Mouse (Mus musculus): Measurements from ENCODE around the gene Gapdhs. TPM values are rescaled to one million over a fixed set of nuclear protein-coding genes. Genes with fewer than 3 reads are reported as not detected.

Gapdhs gene
- polyA plus RNA-seq, 1 experiment from 2014 or later = 0.12 TPM

- Histone ChIP-seq H3K9me3 (ENCODE audit: low read length) (no peaks in the 10 kb centered on the region), H3K27me3 (ENCODE audit: insufficient read depth, low read length) (no peaks in the 10 kb centered on the region), H3K36me3 (replicated peaks; ENCODE audit: insufficient read depth, low read length) (no peaks in the 10 kb centered on the region), H3K4me2 (ENCODE audit: low read depth, low read length) (no peak overlapping the region), H3K4me1 (ENCODE audit: insufficient read depth) (no peaks in the 10 kb centered on the region), H3K27ac (ENCODE audit: low read depth) (no peak overlapping the region), H3K9ac (replicated peaks) (no peak overlapping the region), H3K4me3 (ENCODE audit: low read depth, low read length) (no peak overlapping the region)
- ATAC-seq (no peak), DNase-seq (no peak)
- TF ChIP-seq CTCF (IDR thresholded peaks at IDR 0.05; ENCODE audit: low read depth) = no peak
- TF ChIP-seq EP300 (IDR thresholded peaks at IDR 0.05; ENCODE audit: low read depth) = no peak
- WGBS (ENCODE audit: insufficient replicate concordance) = 66% methylated on average over 3 of the region's 3 CpGs
Observed at GRCm38 (mm10) chr7:30782658-30783057, 39.2 kb upstream of the Gapdhs start.

DNA sequence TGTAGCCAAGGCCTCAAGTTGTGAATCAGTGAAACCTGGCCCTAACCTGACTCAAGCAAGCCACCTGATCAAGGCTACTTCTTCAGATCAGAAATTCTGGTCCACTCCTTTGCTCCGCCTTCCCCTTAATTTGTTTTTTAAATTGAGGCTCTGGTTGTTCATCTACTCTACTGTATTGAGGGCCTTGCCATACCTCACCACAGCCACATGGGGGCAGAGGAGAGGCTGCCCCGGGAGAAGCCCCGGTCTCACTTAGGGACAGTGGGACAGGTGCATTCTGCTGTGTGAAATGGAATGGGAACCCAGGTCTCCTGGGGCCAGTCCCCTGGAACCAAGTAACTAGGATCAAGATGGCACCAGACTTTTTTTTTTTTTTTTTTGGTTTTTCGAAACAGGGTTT, 38.3 kb upstream of the Gapdhs start:
- H3K4me3 ChIP-seq (ENCODE audit: low read depth, low read length) = no peak overlapping the region
- no peaks in the 10 kb centered on the region for H3K36me3 ChIP-seq (replicated peaks; ENCODE audit: insufficient read depth, low read length)
- ATAC-seq (no peak), DNase-seq (no peak)
- 46% methylated on average over 4 of the region's 4 CpGs for WGBS (ENCODE audit: insufficient replicate concordance)
- H3K9ac ChIP-seq (replicated peaks) = no peak overlapping the region
- H3K27me3 ChIP-seq (ENCODE audit: insufficient read depth, low read length) = no peaks in the 10 kb centered on the region
- no peaks in the 10 kb centered on the region for H3K9me3 ChIP-seq (ENCODE audit: low read length)
- H3K4me2 ChIP-seq (ENCODE audit: low read depth, low read length) = no peak overlapping the region
- TF ChIP-seq CTCF (IDR thresholded peaks at IDR 0.05; ENCODE audit: low read depth) = peak; percentile 74
- no peak for TF ChIP-seq EP300 (IDR thresholded peaks at IDR 0.05; ENCODE audit: low read depth)
- no peak overlapping the region for H3K27ac ChIP-seq (ENCODE audit: low read depth)
- H3K4me1 ChIP-seq (ENCODE audit: insufficient read depth) = no peaks in the 10 kb centered on the region

- Histone ChIP-seq H3K27me3 (ENCODE audit: insufficient read depth, low read length) (no peaks in the 10 kb centered on the region), H3K9ac (replicated peaks) (no peak overlapping the region), H3K27ac (ENCODE audit: low read depth) (no peak overlapping the region), H3K9me3 (ENCODE audit: low read length) (no peaks in the 10 kb centered on the region), H3K4me3 (ENCODE audit: low read depth, low read length) (no peak overlapping the region), H3K4me2 (ENCODE audit: low read depth, low read length) (no peak overlapping the region), H3K36me3 (replicated peaks; ENCODE audit: insufficient read depth, low read length) (no peaks in the 10 kb centered on the region), H3K4me1 (ENCODE audit: insufficient read depth) (no peaks in the 10 kb centered on the region)
- TF ChIP-seq CTCF (IDR thresholded peaks at IDR 0.05; ENCODE audit: low read depth) (no peak), EP300 (IDR thresholded peaks at IDR 0.05; ENCODE audit: low read depth) (no peak)
- 50% methylated on average over 1 of the region's 1 CpGs for WGBS (ENCODE audit: insufficient replicate concordance)
- ATAC-seq (no peak), DNase-seq (no peak)
Observed at GRCm38 (mm10) chr7:30777911-30778310, 34.4 kb upstream of the Gapdhs start.

DNA sequence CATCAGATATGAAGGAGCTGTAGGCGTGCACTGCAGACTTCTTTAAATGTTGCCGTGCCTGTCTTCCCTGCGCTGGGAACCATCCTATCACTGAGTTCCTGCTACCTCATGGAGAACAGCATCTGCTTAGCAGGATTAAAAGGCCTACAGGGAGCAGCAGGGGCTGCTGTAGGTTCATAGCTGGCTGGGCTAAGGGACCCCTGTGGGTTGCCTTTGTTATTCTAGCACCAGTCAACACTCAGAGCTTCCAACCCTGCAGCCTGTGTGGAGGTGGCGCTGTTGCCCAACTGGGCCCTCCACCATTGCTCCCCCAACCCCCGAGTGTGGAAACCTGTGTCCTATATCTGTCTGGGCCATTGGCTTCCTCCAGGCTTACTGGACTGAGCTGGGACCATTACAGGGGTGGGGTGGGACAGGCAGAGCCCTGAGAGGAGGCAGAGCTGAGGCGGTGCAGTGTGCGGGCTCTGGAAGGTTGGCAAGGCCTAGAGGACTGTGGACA, 33.6 kb upstream of the Gapdhs start:
- Histone ChIP-seq H3K4me2 (ENCODE audit: low read depth, low read length) (no peak overlapping the region), H3K9me3 (ENCODE audit: low read length) (no peaks in the 10 kb centered on the region), H3K36me3 (replicated peaks; ENCODE audit: insufficient read depth, low read length) (no peaks in the 10 kb centered on the region), H3K4me3 (ENCODE audit: low read depth, low read length) (no peak overlapping the region), H3K4me1 (ENCODE audit: insufficient read depth) (no peaks in the 10 kb centered on the region), H3K27ac (ENCODE audit: low read depth) (no peak overlapping the region), H3K27me3 (ENCODE audit: insufficient read depth, low read length) (no peaks in the 10 kb centered on the region), H3K9ac (replicated peaks) (no peak overlapping the region)
- WGBS (ENCODE audit: insufficient replicate concordance) = 65% methylated on average over 7 of the region's 7 CpGs
- no peak for TF ChIP-seq EP300 (IDR thresholded peaks at IDR 0.05; ENCODE audit: low read depth)
- TF ChIP-seq CTCF (IDR thresholded peaks at IDR 0.05; ENCODE audit: low read depth) = no peak
- DNase-seq = no peak
- no peak for ATAC-seq

GRCm38 (mm10) chr7:30776104-30776503, 32.6 kb upstream of the Gapdhs start:
- Histone ChIP-seq H3K36me3 (replicated peaks; ENCODE audit: insufficient read depth, low read length) (no peaks in the 10 kb centered on the region), H3K4me3 (ENCODE audit: low read depth, low read length) (no peak overlapping the region), H3K4me1 (ENCODE audit: insufficient read depth) (no peaks in the 10 kb centered on the region), H3K9ac (replicated peaks) (no peak overlapping the region), H3K4me2 (ENCODE audit: low read depth, low read length) (no peak overlapping the region), H3K9me3 (ENCODE audit: low read length) (no peaks in the 10 kb centered on the region), H3K27me3 (ENCODE audit: insufficient read depth, low read length) (no peaks in the 10 kb centered on the region), H3K27ac (ENCODE audit: low read depth) (no peak overlapping the region)
- TF ChIP-seq EP300 (IDR thresholded peaks at IDR 0.05; ENCODE audit: low read depth) = no peak
- no peak for TF ChIP-seq CTCF (IDR thresholded peaks at IDR 0.05; ENCODE audit: low read depth)
- DNase-seq (no peak), ATAC-seq (no peak)
- WGBS (ENCODE audit: insufficient replicate concordance) = 58% methylated on average over 9 of the region's 9 CpGs

- Histone ChIP-seq H3K36me3 (replicated peaks; ENCODE audit: insufficient read depth, low read length) (no peaks in the 10 kb centered on the region), H3K9me3 (ENCODE audit: low read length) (no peaks in the 10 kb centered on the region), H3K9ac (replicated peaks) (no peak overlapping the region), H3K4me3 (ENCODE audit: low read depth, low read length) (no peak overlapping the region), H3K4me1 (ENCODE audit: insufficient read depth) (no peaks in the 10 kb centered on the region), H3K4me2 (ENCODE audit: low read depth, low read length) (no peak overlapping the region), H3K27ac (ENCODE audit: low read depth) (no peak overlapping the region), H3K27me3 (ENCODE audit: insufficient read depth, low read length) (no peaks in the 10 kb centered on the region)
- TF ChIP-seq EP300 (IDR thresholded peaks at IDR 0.05; ENCODE audit: low read depth) (no peak), CTCF (IDR thresholded peaks at IDR 0.05; ENCODE audit: low read depth) (no peak)
- WGBS (ENCODE audit: insufficient replicate concordance) = 37% methylated on average over 9 of the region's 9 CpGs
- DNase-seq (no peak), ATAC-seq (no peak)
Observed at GRCm38 (mm10) chr7:30769236-30769635, 25.8 kb upstream of the Gapdhs start.

GRCm38 (mm10) chr7:30766408-30766807, 22.9 kb upstream of the Gapdhs start:
- Histone ChIP-seq H3K9me3 (ENCODE audit: low read length) (no peaks in the 10 kb centered on the region), H3K4me1 (ENCODE audit: insufficient read depth) (no peaks in the 10 kb centered on the region; the same call in 1 of the 2 replicates), H3K9ac (replicated peaks) (no peak overlapping the region), H3K4me3 (ENCODE audit: low read depth, low read length) (no peak overlapping the region), H3K27me3 (ENCODE audit: insufficient read depth, low read length) (no peaks in the 10 kb centered on the region), H3K27ac (ENCODE audit: low read depth) (no peak overlapping the region), H3K4me2 (ENCODE audit: low read depth, low read length) (no peak overlapping the region), H3K36me3 (replicated peaks; ENCODE audit: insufficient read depth, low read length) (no peaks in the 10 kb centered on the region)
- DNase-seq (no peak), ATAC-seq (no peak)
- WGBS (ENCODE audit: insufficient replicate concordance) = 79% methylated on average over 4 of the region's 4 CpGs
- TF ChIP-seq EP300 (IDR thresholded peaks at IDR 0.05; ENCODE audit: low read depth) = no peak
- no peak for TF ChIP-seq CTCF (IDR thresholded peaks at IDR 0.05; ENCODE audit: low read depth)

All from liver, postnatal 0 days (tissue).